Mouse (Mus musculus): ENCODE data around the gene Apln. TPM values are rescaled to one million over a fixed set of nuclear protein-coding genes. Genes with fewer than 3 reads are reported as not detected.

Apln gene
- polyA plus RNA-seq, 1 experiment from 2014 or later: 0.95 TPM

- WGBS: 67% methylated on average over 5 of the region's 5 CpGs
- peaks cover 49% of the 10 kb centered on the region for H3K27me3 ChIP-seq (replicated peaks; ENCODE audit: control insufficient read depth, insufficient read depth, low read length)
Measured at GRCm38 (mm10) chrX:48031866-48032265, 2.8 kb downstream of the Apln start.

GRCm38 (mm10) chrX:48030593-48030992, 4.1 kb downstream of the Apln start:
- Histone ChIP-seq H3K4me1 (replicated peaks; ENCODE audit: control insufficient read depth, insufficient read depth, low read length) (no peaks in the 10 kb centered on the region), H3K4me3 (ENCODE audit: low read depth, low read length) (no peak overlapping the region), H3K27me3 (replicated peaks; ENCODE audit: control insufficient read depth, insufficient read depth, low read length) (peaks cover 45% of the 10 kb centered on the region), H3K36me3 (ENCODE audit: control insufficient read depth, insufficient read depth, low read length) (no peaks in the 10 kb centered on the region), H3K27ac (ENCODE audit: low read depth, low read length) (no peak overlapping the region), H3K4me2 (no peak overlapping the region), H3K9ac (ENCODE audit: low read depth, low read length) (no peak overlapping the region), H3K9me3 (ENCODE audit: control insufficient read depth, low read length) (no peaks in the 10 kb centered on the region)
- ATAC-seq (replicated peaks; ENCODE audit: low FRiP score) (no peak), DNase-seq (ENCODE audit: low spot score) (no peak)
- 63% methylated on average over 3 of the region's 3 CpGs for WGBS

More at GRCm38 (mm10) chrX:48031866-48032265, 2.8 kb downstream of the Apln start:
- H3K4me3 ChIP-seq (ENCODE audit: low read depth, low read length): no peak overlapping the region
- no peaks in the 10 kb centered on the region for H3K36me3 ChIP-seq (ENCODE audit: control insufficient read depth, insufficient read depth, low read length)
- H3K27ac ChIP-seq (ENCODE audit: low read depth, low read length): no peak overlapping the region
- H3K9me3 ChIP-seq (ENCODE audit: control insufficient read depth, low read length): no peaks in the 10 kb centered on the region
- no peak for DNase-seq (ENCODE audit: low spot score)
- H3K9ac ChIP-seq (ENCODE audit: low read depth, low read length): no peak overlapping the region
- ATAC-seq (replicated peaks; ENCODE audit: low FRiP score): no peak
- H3K4me2 ChIP-seq: no peak overlapping the region
- no peaks in the 10 kb centered on the region for H3K4me1 ChIP-seq (replicated peaks; ENCODE audit: control insufficient read depth, insufficient read depth, low read length)

- WGBS: 73% methylated on average over 1 of the region's 1 CpGs
Measured at GRCm38 (mm10) chrX:48022811-48023210, 11.8 kb downstream of the Apln start.

GRCm38 (mm10) chrX:48019940-48020339, 14.7 kb downstream of the Apln start:
- no peak overlapping the region for H3K4me3 ChIP-seq (ENCODE audit: low read depth, low read length)
- 9% methylated on average over 5 of the region's 5 CpGs for WGBS
- no peaks in the 10 kb centered on the region for H3K9me3 ChIP-seq (ENCODE audit: control insufficient read depth, low read length)
- ATAC-seq (replicated peaks; ENCODE audit: low FRiP score) (no peak), DNase-seq (ENCODE audit: low spot score) (peak; percentile 61)
- no peak overlapping the region for H3K4me2 ChIP-seq
- H3K36me3 ChIP-seq (ENCODE audit: control insufficient read depth, insufficient read depth, low read length): no peaks in the 10 kb centered on the region
- no peaks in the 10 kb centered on the region for H3K4me1 ChIP-seq (replicated peaks; ENCODE audit: control insufficient read depth, insufficient read depth, low read length)
- H3K27ac ChIP-seq (ENCODE audit: low read depth, low read length): no peak overlapping the region
- no peak overlapping the region for H3K9ac ChIP-seq (ENCODE audit: low read depth, low read length)
- peaks cover 5% of the 10 kb centered on the region; the same call in 1 of the 2 replicates for H3K27me3 ChIP-seq (replicated peaks; ENCODE audit: control insufficient read depth, insufficient read depth, low read length)

More at GRCm38 (mm10) chrX:48022811-48023210, 11.8 kb downstream of the Apln start:
- H3K9ac ChIP-seq (ENCODE audit: low read depth, low read length): no peak overlapping the region
- H3K27ac ChIP-seq (ENCODE audit: low read depth, low read length): no peak overlapping the region
- H3K4me1 ChIP-seq (replicated peaks; ENCODE audit: control insufficient read depth, insufficient read depth, low read length): no peaks in the 10 kb centered on the region
- no peaks in the 10 kb centered on the region for H3K36me3 ChIP-seq (ENCODE audit: control insufficient read depth, insufficient read depth, low read length)
- H3K4me2 ChIP-seq: no peak overlapping the region
- H3K4me3 ChIP-seq (ENCODE audit: low read depth, low read length): no peak overlapping the region
- H3K27me3 ChIP-seq (replicated peaks; ENCODE audit: control insufficient read depth, insufficient read depth, low read length): peaks cover 5% of the 10 kb centered on the region; the same call in 1 of the 2 replicates
- no peaks in the 10 kb centered on the region for H3K9me3 ChIP-seq (ENCODE audit: control insufficient read depth, low read length)
- DNase-seq (ENCODE audit: low spot score) (no peak), ATAC-seq (replicated peaks; ENCODE audit: low FRiP score) (no peak)

- Histone ChIP-seq H3K27me3 (replicated peaks; ENCODE audit: control insufficient read depth, insufficient read depth, low read length) (peaks cover 5% of the 10 kb centered on the region; the same call in 1 of the 2 replicates), H3K4me3 (ENCODE audit: low read depth, low read length) (no peak overlapping the region), H3K4me2 (no peak overlapping the region), H3K27ac (ENCODE audit: low read depth, low read length) (no peak overlapping the region), H3K4me1 (replicated peaks; ENCODE audit: control insufficient read depth, insufficient read depth, low read length) (no peaks in the 10 kb centered on the region), H3K36me3 (ENCODE audit: control insufficient read depth, insufficient read depth, low read length) (no peaks in the 10 kb centered on the region), H3K9ac (ENCODE audit: low read depth, low read length) (no peak overlapping the region), H3K9me3 (ENCODE audit: control insufficient read depth, low read length) (no peaks in the 10 kb centered on the region)
- DNase-seq (ENCODE audit: low spot score): no peak
- WGBS: 45% methylated on average over 15 of the region's 15 CpGs
- ATAC-seq (replicated peaks; ENCODE audit: low FRiP score): no peak
Measured at GRCm38 (mm10) chrX:48019359-48019758, 15.3 kb downstream of the Apln start.

- peaks cover 5% of the 10 kb centered on the region; the same call in 1 of the 2 replicates for H3K27me3 ChIP-seq (replicated peaks; ENCODE audit: control insufficient read depth, insufficient read depth, low read length)
- no peak overlapping the region for H3K27ac ChIP-seq (ENCODE audit: low read depth, low read length)
- H3K9ac ChIP-seq (ENCODE audit: low read depth, low read length): no peak overlapping the region
- ATAC-seq (replicated peaks; ENCODE audit: low FRiP score): no peak
- 66% methylated on average over 7 of the region's 7 CpGs for WGBS
- H3K9me3 ChIP-seq (ENCODE audit: control insufficient read depth, low read length): no peaks in the 10 kb centered on the region
- no peak overlapping the region for H3K4me2 ChIP-seq
- H3K36me3 ChIP-seq (ENCODE audit: control insufficient read depth, insufficient read depth, low read length): no peaks in the 10 kb centered on the region
- DNase-seq (ENCODE audit: low spot score): no peak
- no peaks in the 10 kb centered on the region for H3K4me1 ChIP-seq (replicated peaks; ENCODE audit: control insufficient read depth, insufficient read depth, low read length)
- no peak overlapping the region for H3K4me3 ChIP-seq (ENCODE audit: low read depth, low read length)
Measured at GRCm38 (mm10) chrX:48016906-48017601, 17.6 kb downstream of the Apln start.

GRCm38 (mm10) chrX:48011656-48012055, 23.0 kb downstream of the Apln start:
- WGBS: 83% methylated on average over 3 of the region's 3 CpGs
- ATAC-seq (replicated peaks; ENCODE audit: low FRiP score) (no peak), DNase-seq (ENCODE audit: low spot score) (no peak)
- H3K9ac ChIP-seq (ENCODE audit: low read depth, low read length): no peak overlapping the region
- no peaks in the 10 kb centered on the region for H3K36me3 ChIP-seq (ENCODE audit: control insufficient read depth, insufficient read depth, low read length)
- H3K9me3 ChIP-seq (ENCODE audit: control insufficient read depth, low read length): no peaks in the 10 kb centered on the region
- no peaks in the 10 kb centered on the region for H3K27me3 ChIP-seq (replicated peaks; ENCODE audit: control insufficient read depth, insufficient read depth, low read length)
- H3K4me1 ChIP-seq (replicated peaks; ENCODE audit: control insufficient read depth, insufficient read depth, low read length): no peaks in the 10 kb centered on the region
- H3K4me2 ChIP-seq: no peak overlapping the region
- H3K27ac ChIP-seq (ENCODE audit: low read depth, low read length): no peak overlapping the region
- no peak overlapping the region for H3K4me3 ChIP-seq (ENCODE audit: low read depth, low read length)

- Histone ChIP-seq H3K9me3 (ENCODE audit: control insufficient read depth, low read length) (no peaks in the 10 kb centered on the region), H3K9ac (ENCODE audit: low read depth, low read length) (no peak overlapping the region), H3K36me3 (ENCODE audit: control insufficient read depth, insufficient read depth, low read length) (no peaks in the 10 kb centered on the region), H3K4me1 (replicated peaks; ENCODE audit: control insufficient read depth, insufficient read depth, low read length) (no peaks in the 10 kb centered on the region), H3K27ac (ENCODE audit: low read depth, low read length) (no peak overlapping the region), H3K4me3 (ENCODE audit: low read depth, low read length) (no peak overlapping the region), H3K27me3 (replicated peaks; ENCODE audit: control insufficient read depth, insufficient read depth, low read length) (no peaks in the 10 kb centered on the region), H3K4me2 (no peak overlapping the region)
- DNase-seq (ENCODE audit: low spot score): no peak
- no peak for ATAC-seq (replicated peaks; ENCODE audit: low FRiP score)
- WGBS: 70% methylated on average over 8 of the region's 8 CpGs
Measured at GRCm38 (mm10) chrX:48006062-48006461, 28.6 kb downstream of the Apln start.

- H3K4me3 ChIP-seq (ENCODE audit: low read depth, low read length): no peak overlapping the region
- DNase-seq (ENCODE audit: low spot score) (no peak), ATAC-seq (replicated peaks; ENCODE audit: low FRiP score) (no peak)
- H3K9ac ChIP-seq (ENCODE audit: low read depth, low read length): no peak overlapping the region
- H3K27me3 ChIP-seq (replicated peaks; ENCODE audit: control insufficient read depth, insufficient read depth, low read length): no peaks in the 10 kb centered on the region
- no peak overlapping the region for H3K27ac ChIP-seq (ENCODE audit: low read depth, low read length)
- H3K9me3 ChIP-seq (ENCODE audit: control insufficient read depth, low read length): no peaks in the 10 kb centered on the region
- H3K4me2 ChIP-seq: no peak overlapping the region
- H3K4me1 ChIP-seq (replicated peaks; ENCODE audit: control insufficient read depth, insufficient read depth, low read length): no peaks in the 10 kb centered on the region
- no peaks in the 10 kb centered on the region for H3K36me3 ChIP-seq (ENCODE audit: control insufficient read depth, insufficient read depth, low read length)
- 81% methylated on average over 1 of the region's 1 CpGs for WGBS
Measured at GRCm38 (mm10) chrX:48004786-48005185, 29.9 kb downstream of the Apln start.
